Mouse (Mus musculus) hindbrain, embryonic 12.5 days (tissue): ENCODE data around the gene Spred1. TPM values are rescaled to one million over a fixed set of nuclear protein-coding genes. Genes with fewer than 3 reads are reported as not detected.

ENCODE experiments used
- ATAC-seq: fragments of 200-750 bp; cut with Nextera tagmentation; 2 replicates; pipeline ENCODE4 v1.8.0; 2017; ENCODE audit warnings: moderate TSS enrichment; ENCODE audit not compliant: low FRiP score
- H3K27ac ChIP-seq: fragments of 300-500 bp; sonication (generic); 2 replicates; pipeline ENCODE4 v1.5.1; 2016; ENCODE audit warnings: mild to moderate bottlenecking
- H3K27me3 ChIP-seq: fragments of 300-500 bp; sonication (generic); 2 replicates; pipeline ENCODE4 v1.6.1; 2016; ENCODE audit warnings: mild to moderate bottlenecking
- H3K36me3 ChIP-seq: fragments of 300-500 bp; sonication (generic); 2 replicates; pipeline ENCODE4 v1.6.1; 2016; ENCODE audit warnings: mild to moderate bottlenecking
- H3K4me1 ChIP-seq: fragments of 300-500 bp; sonication (generic); 2 replicates; pipeline ENCODE4 v1.6.1; 2016
- H3K4me2 ChIP-seq: fragments of 300-500 bp; sonication (generic); replicated peaks from 2 replicates; pipeline ENCODE4 v1.6.1; 2016; ENCODE audit warnings: mild to moderate bottlenecking
- H3K4me3 ChIP-seq: fragments of 300-500 bp; sonication (generic); 2 replicates; pipeline ENCODE4 v1.5.1; 2016; ENCODE audit warnings: mild to moderate bottlenecking
- H3K9ac ChIP-seq: fragments of 300-500 bp; sonication (generic); 2 replicates; pipeline ENCODE4 v1.6.1; 2016; ENCODE audit warnings: mild to moderate bottlenecking, moderate library complexity
- H3K9me3 ChIP-seq: fragments of 300-500 bp; sonication (generic); replicated peaks from 2 replicates; pipeline ENCODE4 v1.6.1; 2016; ENCODE audit warnings: mild to moderate bottlenecking
- WGBS: fragments of 180-500 bp; shearing (Covaris S2); methylation state at CpG from one replicate; pipeline ENCODE4 v1.1.7; 2016; 5-methylcytosine and 5-hydroxymethylcytosine counted together
- polyA plus RNA-seq: library from polyadenylated mRNA; unstranded; fragments of >200 nt; fragmentation: Nextera tagmentation; extraction: Ambion mirVana; gene quantifications from 2 replicates; pipeline ENCODE4 v1.2.1, GENCODE M21; 2016

Gene Spred1
- polyA plus RNA-seq, 1 experiment from 2014 or later = 23.4 TPM

- Histone ChIP-seq H3K27me3 (no peaks in the 10 kb centered on the region), H3K27ac (no peak overlapping the region), H3K4me3 (no peak overlapping the region), H3K4me1 (no peaks in the 10 kb centered on the region), H3K36me3 (no peaks in the 10 kb centered on the region), H3K9me3 (no peaks in the 10 kb centered on the region), H3K9ac (no peak overlapping the region), H3K4me2 (no peak overlapping the region)
- 82% methylated on average over 3 of the region's 3 CpGs for WGBS
- no peak for ATAC-seq
Observed at GRCm38 (mm10) chr2:117146617-117147016, 25.4 kb downstream of the Spred1 start.

- no peak overlapping the region for H3K4me2 ChIP-seq
- 0 out of 2 replicates have a peak, but pooled peaks cover 3% of the 10 kb centered on the region for H3K36me3 ChIP-seq
- no peak overlapping the region for H3K27ac ChIP-seq
- H3K27me3 ChIP-seq = no peaks in the 10 kb centered on the region
- H3K4me1 ChIP-seq = no peaks in the 10 kb centered on the region
- H3K9ac ChIP-seq = no peak overlapping the region
- no peak for ATAC-seq
- H3K4me3 ChIP-seq = no peak overlapping the region
- no peaks in the 10 kb centered on the region for H3K9me3 ChIP-seq
Observed at GRCm38 (mm10) chr2:117152161-117152560, 31.0 kb downstream of the Spred1 start.

- Histone ChIP-seq H3K36me3 (peaks cover 8% of the 10 kb centered on the region), H3K4me3 (no peak overlapping the region), H3K27me3 (no peaks in the 10 kb centered on the region), H3K27ac (no peak overlapping the region), H3K9ac (no peak overlapping the region), H3K4me2 (no peak overlapping the region), H3K9me3 (no peaks in the 10 kb centered on the region), H3K4me1 (no peaks in the 10 kb centered on the region)
- 91% methylated on average over 2 of the region's 2 CpGs for WGBS
- ATAC-seq = no peak
Observed at GRCm38 (mm10) chr2:117168379-117168778, 47.2 kb downstream of the Spred1 start.

- Histone ChIP-seq H3K4me3 (no peak overlapping the region), H3K9me3 (no peaks in the 10 kb centered on the region), H3K27me3 (no peaks in the 10 kb centered on the region), H3K27ac (no peak overlapping the region), H3K4me2 (no peak overlapping the region), H3K4me1 (no peaks in the 10 kb centered on the region), H3K36me3 (peaks cover 8% of the 10 kb centered on the region), H3K9ac (no peak overlapping the region)
- ATAC-seq = no peak
- 67% methylated on average over 3 of the region's 3 CpGs for WGBS
Observed at GRCm38 (mm10) chr2:117169037-117169436, 47.9 kb downstream of the Spred1 start.

GRCm38 (mm10) chr2:117172981-117173380 lies 51.8 kb downstream of the Spred1 start:
- Histone ChIP-seq H3K27me3 (no peaks in the 10 kb centered on the region), H3K36me3 (peaks cover 18% of the 10 kb centered on the region; the same call in 1 of the 2 replicates), H3K4me1 (no peaks in the 10 kb centered on the region), H3K9me3 (no peaks in the 10 kb centered on the region), H3K4me2 (no peak overlapping the region), H3K4me3 (no peak overlapping the region), H3K9ac (no peak overlapping the region), H3K27ac (no peak overlapping the region)
- no peak for ATAC-seq
- 88% methylated on average over 4 of the region's 4 CpGs for WGBS

GRCm38 (mm10) chr2:117176066-117176465 lies 54.9 kb downstream of the Spred1 start:
- Histone ChIP-seq H3K9ac (no peak overlapping the region), H3K4me2 (no peak overlapping the region), H3K9me3 (no peaks in the 10 kb centered on the region), H3K27me3 (no peaks in the 10 kb centered on the region), H3K36me3 (peaks cover 18% of the 10 kb centered on the region; the same call in 1 of the 2 replicates), H3K4me1 (no peaks in the 10 kb centered on the region), H3K4me3 (no peak overlapping the region), H3K27ac (no peak overlapping the region)
- WGBS = 90% methylated on average over 4 of the region's 4 CpGs
- ATAC-seq = no peak

GRCm38 (mm10) chr2:117176937-117177336 lies 55.8 kb downstream of the Spred1 start:
- Histone ChIP-seq H3K27ac (no peak overlapping the region), H3K9me3 (no peaks in the 10 kb centered on the region), H3K4me3 (no peak overlapping the region), H3K27me3 (no peaks in the 10 kb centered on the region), H3K4me1 (no peaks in the 10 kb centered on the region), H3K4me2 (no peak overlapping the region), H3K36me3 (peaks cover 16% of the 10 kb centered on the region; the same call in 1 of the 2 replicates), H3K9ac (no peak overlapping the region)
- WGBS = 78% methylated on average over 4 of the region's 4 CpGs
- no peak for ATAC-seq

GRCm38 (mm10) chr2:117180250-117180885 lies 59.2 kb downstream of the Spred1 start:
- Histone ChIP-seq H3K4me1 (no peaks in the 10 kb centered on the region), H3K9ac (no peak overlapping the region), H3K27ac (no peak overlapping the region), H3K9me3 (no peaks in the 10 kb centered on the region), H3K4me2 (no peak overlapping the region), H3K4me3 (no peak overlapping the region), H3K36me3 (peaks cover 31% of the 10 kb centered on the region), H3K27me3 (no peaks in the 10 kb centered on the region)
- 42% methylated on average over 7 of the region's 7 CpGs for WGBS
- peak; percentile 79; the same call in 1 of the 2 replicates for ATAC-seq

- H3K27ac ChIP-seq = no peak overlapping the region
- H3K27me3 ChIP-seq = no peaks in the 10 kb centered on the region
- no peak overlapping the region for H3K4me2 ChIP-seq
- no peaks in the 10 kb centered on the region for H3K4me1 ChIP-seq
- H3K4me3 ChIP-seq = no peak overlapping the region
- 78% methylated on average over 4 of the region's 4 CpGs for WGBS
- ATAC-seq = no peak
- no peaks in the 10 kb centered on the region for H3K9me3 ChIP-seq
- H3K36me3 ChIP-seq = peaks cover 29% of the 10 kb centered on the region
- H3K9ac ChIP-seq = no peak overlapping the region
Observed at GRCm38 (mm10) chr2:117185587-117185986, 64.4 kb downstream of the Spred1 start.

- Histone ChIP-seq H3K36me3 (peaks cover 7% of the 10 kb centered on the region), H3K4me3 (no peak overlapping the region), H3K27me3 (no peaks in the 10 kb centered on the region), H3K4me2 (no peak overlapping the region), H3K4me1 (peaks cover 3% of the 10 kb centered on the region; the same call in 1 of the 2 replicates), H3K9me3 (no peaks in the 10 kb centered on the region), H3K9ac (no peak overlapping the region), H3K27ac (no peak overlapping the region)
- no peak for ATAC-seq
Observed at GRCm38 (mm10) chr2:117190915-117191314, 69.7 kb downstream of the Spred1 start.

- Histone ChIP-seq H3K27me3 (no peaks in the 10 kb centered on the region), H3K4me3 (no peak overlapping the region), H3K36me3 (no peaks in the 10 kb centered on the region), H3K9me3 (no peaks in the 10 kb centered on the region), H3K4me1 (peaks cover 3% of the 10 kb centered on the region), H3K27ac (no peak overlapping the region), H3K9ac (no peak overlapping the region), H3K4me2 (no peak overlapping the region)
- no peak for ATAC-seq
Observed at GRCm38 (mm10) chr2:117194309-117194708, 73.1 kb downstream of the Spred1 start.

- Histone ChIP-seq H3K4me2 (no peak overlapping the region), H3K9me3 (no peaks in the 10 kb centered on the region), H3K9ac (no peak overlapping the region), H3K36me3 (no peaks in the 10 kb centered on the region), H3K27ac (no peak overlapping the region), H3K27me3 (no peaks in the 10 kb centered on the region), H3K4me3 (no peak overlapping the region), H3K4me1 (peaks cover 7% of the 10 kb centered on the region)
- ATAC-seq = no peak
- 18% methylated on average over 2 of the region's 2 CpGs for WGBS
Observed at GRCm38 (mm10) chr2:117195151-117195550, 74.0 kb downstream of the Spred1 start.

- no peaks in the 10 kb centered on the region for H3K9me3 ChIP-seq
- no peak overlapping the region for H3K4me2 ChIP-seq
- H3K36me3 ChIP-seq = no peaks in the 10 kb centered on the region
- no peak overlapping the region for H3K9ac ChIP-seq
- H3K4me3 ChIP-seq = no peak overlapping the region
- H3K27ac ChIP-seq = no peak overlapping the region
- 38% methylated on average over 7 of the region's 7 CpGs for WGBS
- H3K27me3 ChIP-seq = no peaks in the 10 kb centered on the region
- no peak for ATAC-seq
- peaks cover 10% of the 10 kb centered on the region for H3K4me1 ChIP-seq
Observed at GRCm38 (mm10) chr2:117195578-117195977, 74.4 kb downstream of the Spred1 start.
